In genomic region chr3:84220326-84220725, GRCm38 (mm10) we compare ENCODE assay signal across 8 mouse cellular contexts. TPM values are rescaled to one million over a fixed set of nuclear protein-coding genes. Genes with fewer than 3 reads are reported as not detected.
DNase-seq lines count a peak whose midpoint lies in the region; ATAC-seq and TF ChIP-seq lines count a peak whose summit lies in the region.

No protein-coding gene starts in this region.

- H3K4me2 ChIP-seq in hindbrain, embryonic 13.5 days = peak overlapping the region; percentile 84
- peak overlapping the region; percentile 63 for H3K4me2 ChIP-seq in midbrain, postnatal 0 days (ENCODE audit: low read depth, low read length, poor library complexity, severe bottlenecking)

- no peak for TF ChIP-seq CTCF in kidney, adult 2 months (conservative IDR thresholded peaks at IDR 0.05; ENCODE audit: insufficient read depth, insufficient read length, low read depth, low read length)
- no peak for TF ChIP-seq CTCF in midbrain, postnatal 0 days (IDR thresholded peaks at IDR 0.05)

- peak overlapping the region; percentile 86 for H3K9ac ChIP-seq in hindbrain, embryonic 13.5 days
- H3K9ac ChIP-seq in midbrain, postnatal 0 days (replicated peaks; ENCODE audit: low read length, poor library complexity, severe bottlenecking) = peak overlapping the region; percentile 84

- no peak overlapping the region for H3K27ac ChIP-seq in kidney, adult 2 months (ENCODE audit: insufficient read depth, low read depth, low read length)
- peak overlapping the region; percentile 96 for H3K27ac ChIP-seq in hindbrain, embryonic 13.5 days
- peak overlapping the region; percentile 94 for H3K27ac ChIP-seq in midbrain, postnatal 0 days (ENCODE audit: low read depth, low read length)

- H3K9me3 ChIP-seq in hindbrain, embryonic 13.5 days = no peaks in the 10 kb centered on the region
- H3K9me3 ChIP-seq in midbrain, postnatal 0 days (ENCODE audit: low read length) = no peaks in the 10 kb centered on the region

- peak overlapping the region; percentile 49 for H3K4me3 ChIP-seq in kidney, adult 2 months (ENCODE audit: insufficient read depth, low read depth, low read length)
- H3K4me3 ChIP-seq in hindbrain, embryonic 13.5 days = peak overlapping the region; percentile 68
- peak overlapping the region; percentile 68 for H3K4me3 ChIP-seq in midbrain, postnatal 0 days (ENCODE audit: low read depth, low read length)

- ATAC-seq in hindbrain, embryonic 13.5 days (ENCODE audit: low FRiP score) = peak; percentile 30
- ATAC-seq in midbrain, postnatal 0 days (ENCODE audit: low FRiP score) = no peak

- no peaks in the 10 kb centered on the region for H3K27me3 ChIP-seq in kidney, adult 2 months (replicated peaks; ENCODE audit: control insufficient read depth, insufficient read depth, low read length)
- no peaks in the 10 kb centered on the region for H3K27me3 ChIP-seq in hindbrain, embryonic 13.5 days
- H3K27me3 ChIP-seq in midbrain, postnatal 0 days (ENCODE audit: insufficient read depth, low read length) = no peaks in the 10 kb centered on the region

- H3K4me1 ChIP-seq in kidney, adult 2 months (ENCODE audit: control insufficient read depth, insufficient read depth, low read length) = peaks cover 13% of the 10 kb centered on the region; the same call in 1 of the 2 replicates
- peaks cover 48% of the 10 kb centered on the region for H3K4me1 ChIP-seq in hindbrain, embryonic 13.5 days (replicated peaks)
- H3K4me1 ChIP-seq in midbrain, postnatal 0 days (ENCODE audit: insufficient read depth, low read length) = peaks cover 16% of the 10 kb centered on the region

- 20% methylated on average over 9 of the region's 9 CpGs for WGBS in kidney, adult 2 months
- WGBS in hindbrain, embryonic 13.5 days = 0% methylated on average over 9 of the region's 9 CpGs
- WGBS in midbrain, postnatal 0 days = under 1% methylated on average over 9 of the region's 9 CpGs

- TF ChIP-seq POLR2A in kidney, adult 2 months (IDR thresholded peaks at IDR 0.05; ENCODE audit: low read depth, low read length) = no peak

- DNase-seq in kidney, adult 2 months = no peak
- no peak for DNase-seq in kidney, postnatal 36 days
- peak; percentile 51 for DNase-seq in brain, adult 2 months (ENCODE audit: low read depth, low spot score)
- peak; percentile 32 for DNase-seq in midbrain, postnatal 0 days (ENCODE audit: low spot score)
- DNase-seq in right cerebral cortex, adult 2 months (ENCODE audit: low spot score in 2 of 2) = no peak
- DNase-seq in urinary bladder, postnatal 10 days (ENCODE audit: low spot score) = no peak
- DNase-seq in testis, postnatal 14 days (ENCODE audit: low spot score) = no peak

- no peaks in the 10 kb centered on the region for H3K36me3 ChIP-seq in kidney, adult 2 months (ENCODE audit: control insufficient read depth, insufficient read depth, low read length)
- no peaks in the 10 kb centered on the region for H3K36me3 ChIP-seq in hindbrain, embryonic 13.5 days
- no peaks in the 10 kb centered on the region for H3K36me3 ChIP-seq in midbrain, postnatal 0 days (ENCODE audit: insufficient read depth, low read length)

RNA-seq across cellular contexts. Expression of gene Gm6525, which starts 46.4 kb away (rescaled TPM):
- not detected in 2 replicates for polyA plus RNA-seq in kidney, adult 2 months (2012; rRNA removed)
- 2.9 and 3.3 TPM in 2 replicates for polyA plus RNA-seq in hindbrain, embryonic 13.5 days (2015; fragmentation: Nextera tagmentation; extraction: Ambion mirVana)
- 0.90 TPM in 1 of 2 replicates, not detected in the other for total RNA-seq in midbrain, postnatal 0 days (2014; rRNA removed)
- 1.0 and 2.2 TPM in 2 replicates for polyA plus RNA-seq in midbrain, postnatal 0 days (2015; fragmentation: Nextera tagmentation; extraction: Ambion mirVana)

Comparison
In these comparisons a context has a peak if more than half of its experiments do, and no peak if none do; other contexts are left out.
1. DNase-seq: peak in brain, adult 2 months (single experiment) and midbrain, postnatal 0 days (single experiment); none in kidney, adult 2 months (single experiment), kidney, postnatal 36 days (0 of 2), right cerebral cortex, adult 2 months (0 of 2), urinary bladder, postnatal 10 days (single experiment) and testis, postnatal 14 days (single experiment).
2. Peak in every context shown above with its lines, with median percentiles within 50 percentile points of each other: H3K4me3 ChIP-seq.